Mouse (Mus musculus) midbrain, embryonic 14.5 days (tissue): ENCODE measurements around the gene Mmp24. TPM values are rescaled to one million over a fixed set of nuclear protein-coding genes. Genes with fewer than 3 reads are reported as not detected.

Experiments
- ATAC-seq: fragments of 200-750 bp; cut with Nextera tagmentation; 2 replicates; pipeline ENCODE4 v1.8.0; 2017; ENCODE audit warnings: moderate number of reproducible peaks, moderate library complexity; ENCODE audit not compliant: low FRiP score, low TSS enrichment
- DNase-seq: peaks from one replicate; pipeline ENCODE4 v3.0.0-alpha.2; 2015
- H3K27ac ChIP-seq: fragments of 300-500 bp; sonication (generic); replicated peaks from 2 replicates; pipeline ENCODE4 v1.5.1; 2014; ENCODE audit warnings: mild to moderate bottlenecking, low read depth, low read length, moderate library complexity
- H3K27me3 ChIP-seq: fragments of 300-500 bp; sonication (generic); 2 replicates; pipeline ENCODE4 v1.6.1; 2014; ENCODE audit warnings: low read length, control low read depth, mixed read lengths; ENCODE audit not compliant: control insufficient read depth, insufficient read depth
- H3K36me3 ChIP-seq: fragments of 300-500 bp; sonication (generic); 2 replicates; pipeline ENCODE4 v1.6.1; 2014; ENCODE audit warnings: low read length, control low read depth; ENCODE audit not compliant: control insufficient read depth, insufficient read depth
- H3K4me1 ChIP-seq: fragments of 300-500 bp; sonication (generic); 2 replicates; pipeline ENCODE4 v1.6.1; 2014; ENCODE audit warnings: mild to moderate bottlenecking, antibody characterized with exemption, low read length, control low read depth; ENCODE audit not compliant: control insufficient read depth, insufficient read depth
- H3K4me2 ChIP-seq: fragments of 300-500 bp; sonication (generic); 2 replicates; pipeline ENCODE4 v1.6.1; 2014; ENCODE audit warnings: mild to moderate bottlenecking, low read length, moderate library complexity
- H3K4me3 ChIP-seq: fragments of 300-500 bp; sonication (generic); replicated peaks from 2 replicates; pipeline ENCODE4 v1.5.1; 2014; ENCODE audit warnings: low read depth, low read length
- H3K9ac ChIP-seq: fragments of 300-500 bp; sonication (generic); replicated peaks from 2 replicates; pipeline ENCODE4 v1.6.1; 2014; ENCODE audit warnings: mild to moderate bottlenecking, low read length, moderate library complexity
- H3K9me3 ChIP-seq: fragments of 300-500 bp; sonication (generic); 2 replicates; pipeline ENCODE4 v1.6.1; 2016; ENCODE audit warnings: low read length, control low read depth, mixed read lengths; ENCODE audit not compliant: control insufficient read depth
- WGBS: fragments of 180-500 bp; shearing (Covaris S2); extraction: QIAGEN DNeasy Blood & Tissue Kit; methylation state at CpG from one replicate; pipeline ENCODE4 v1.1.7; 2014; 5-methylcytosine and 5-hydroxymethylcytosine counted together
- polyA plus RNA-seq: library from polyadenylated mRNA; unstranded; fragments of >200 nt; fragmentation: Nextera tagmentation; extraction: Ambion mirVana; gene quantifications from 2 replicates; pipeline ENCODE4 v1.2.1, GENCODE M21; 2014

The Mmp24 gene
- polyA plus RNA-seq, 1 experiment from 2014 or later: 17.7 TPM

DNA sequence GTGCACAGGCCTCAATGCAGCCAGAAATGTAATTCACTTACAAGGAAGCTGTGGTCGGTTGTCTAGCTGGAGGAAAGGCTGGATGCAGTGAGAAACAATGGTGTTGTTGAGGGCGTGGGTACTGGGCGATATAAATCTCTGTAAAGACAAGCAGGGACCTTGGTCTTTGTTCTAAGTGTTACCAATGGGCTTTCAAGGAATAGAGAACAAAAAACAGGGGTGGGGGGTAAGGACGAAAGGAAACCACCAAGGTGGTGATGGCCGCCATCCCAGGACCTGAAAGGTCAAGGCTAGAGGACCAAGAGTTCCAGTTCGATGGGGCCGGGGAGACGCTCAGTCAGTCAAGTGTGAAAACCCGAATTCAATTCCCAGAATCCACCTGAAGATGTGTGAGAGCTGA, 37.3 kb upstream of the Mmp24 start:
- Histone ChIP-seq H3K27me3 (no peaks in the 10 kb centered on the region), H3K4me3 (no peak overlapping the region), H3K9ac (no peak overlapping the region), H3K36me3 (no peaks in the 10 kb centered on the region), H3K4me1 (no peaks in the 10 kb centered on the region), H3K27ac (no peak overlapping the region), H3K4me2 (no peak overlapping the region), H3K9me3 (no peaks in the 10 kb centered on the region)
- no peak for DNase-seq
- 74% methylated on average over 9 of the region's 9 CpGs for WGBS
- no peak for ATAC-seq

DNA sequence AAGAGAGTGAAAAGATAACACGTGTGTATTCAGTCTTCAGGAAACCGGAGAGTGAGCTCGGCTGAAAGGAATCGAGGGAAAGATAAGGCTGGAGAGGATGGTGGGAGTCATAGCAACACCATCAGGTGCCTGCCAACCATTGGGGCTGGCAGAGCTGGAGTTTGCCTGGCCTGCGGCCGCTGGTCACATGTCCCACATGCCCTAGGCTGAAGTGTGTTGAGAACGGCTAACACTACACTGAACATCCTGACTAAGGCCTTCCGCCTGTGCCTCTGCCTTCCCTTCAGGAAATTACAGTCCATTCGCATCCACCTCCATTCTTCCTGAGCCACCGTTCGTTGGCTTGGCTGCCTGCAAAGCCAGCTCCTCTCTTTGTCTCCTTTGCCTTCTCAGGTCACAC, 32.9 kb upstream of the Mmp24 start:
- Histone ChIP-seq H3K27me3 (no peaks in the 10 kb centered on the region), H3K36me3 (no peaks in the 10 kb centered on the region), H3K4me1 (no peaks in the 10 kb centered on the region), H3K27ac (no peak overlapping the region), H3K9ac (no peak overlapping the region), H3K9me3 (no peaks in the 10 kb centered on the region), H3K4me3 (no peak overlapping the region), H3K4me2 (no peak overlapping the region)
- WGBS: 88% methylated on average over 11 of the region's 11 CpGs
- ATAC-seq: no peak
- no peak for DNase-seq

DNA sequence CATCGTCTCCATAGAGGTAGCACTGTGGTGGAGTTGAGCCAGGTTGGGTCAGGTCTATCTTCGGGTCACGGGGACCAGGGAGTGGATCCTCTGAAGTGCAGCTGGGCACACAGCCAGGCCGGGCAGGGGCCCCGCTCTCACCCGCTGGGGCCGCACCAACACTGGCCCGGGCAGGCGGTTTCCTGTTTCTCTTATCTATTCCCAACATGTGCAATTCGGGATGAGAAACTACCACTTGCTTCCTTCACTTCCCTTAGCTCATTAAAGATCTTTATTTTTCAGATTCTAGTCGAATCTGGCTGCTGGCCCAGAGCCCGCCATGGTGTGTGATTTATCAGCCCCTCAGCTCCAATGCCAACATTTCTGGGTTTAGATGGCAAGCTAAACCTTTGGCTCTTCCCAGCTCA, 32.2 kb upstream of the Mmp24 start:
- Histone ChIP-seq H3K27ac (no peak overlapping the region), H3K27me3 (no peaks in the 10 kb centered on the region), H3K9me3 (no peaks in the 10 kb centered on the region), H3K36me3 (no peaks in the 10 kb centered on the region), H3K9ac (no peak overlapping the region), H3K4me1 (no peaks in the 10 kb centered on the region), H3K4me2 (no peak overlapping the region), H3K4me3 (no peak overlapping the region)
- no peak for ATAC-seq
- no peak for DNase-seq
- 89% methylated on average over 12 of the region's 12 CpGs for WGBS

DNA sequence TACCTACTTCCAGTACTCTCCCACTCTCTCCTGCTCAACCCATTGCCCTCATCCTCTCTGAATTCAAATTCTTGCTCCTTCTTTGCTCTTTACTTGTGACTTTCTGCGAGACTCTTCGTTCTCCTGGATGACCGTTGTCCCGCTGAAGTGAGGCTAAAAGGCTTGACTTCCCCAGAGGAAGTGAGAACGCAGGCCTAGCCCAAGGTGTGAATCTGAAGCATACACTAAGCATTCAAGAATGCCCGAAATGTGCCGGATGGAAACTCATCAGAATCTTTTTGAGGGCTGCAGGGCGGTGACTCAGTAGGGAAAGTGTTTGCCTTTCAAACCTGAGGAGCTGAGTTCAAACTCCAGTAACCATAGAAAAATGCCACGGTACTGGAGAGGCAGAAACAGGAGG, 31.8 kb upstream of the Mmp24 start:
- ATAC-seq: no peak
- 93% methylated on average over 9 of the region's 9 CpGs for WGBS
- H3K4me1 ChIP-seq: no peaks in the 10 kb centered on the region
- no peak overlapping the region for H3K4me3 ChIP-seq
- no peaks in the 10 kb centered on the region for H3K9me3 ChIP-seq
- H3K9ac ChIP-seq: no peak overlapping the region
- DNase-seq: no peak
- no peaks in the 10 kb centered on the region for H3K36me3 ChIP-seq
- no peak overlapping the region for H3K27ac ChIP-seq
- no peak overlapping the region for H3K4me2 ChIP-seq
- no peaks in the 10 kb centered on the region for H3K27me3 ChIP-seq

DNA sequence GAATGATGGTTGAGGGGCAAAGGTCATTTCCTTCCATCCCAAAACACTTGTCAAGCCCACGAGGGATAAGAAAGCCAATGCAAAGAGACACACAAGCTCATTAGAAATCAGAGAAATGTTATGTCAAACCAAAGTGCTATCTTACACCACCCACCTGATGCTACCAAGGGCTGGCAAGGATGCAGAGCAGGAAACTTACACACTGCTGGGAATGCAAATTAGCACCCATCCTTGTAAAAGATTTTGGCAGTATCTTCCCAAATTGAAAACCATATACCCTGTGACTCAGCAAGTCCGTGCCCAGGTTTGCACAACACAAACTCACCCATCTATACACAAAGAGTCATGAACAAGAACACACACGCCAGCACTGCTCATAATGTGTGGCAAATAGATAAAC, 29.7 kb upstream of the Mmp24 start:
- Histone ChIP-seq H3K27ac (no peak overlapping the region), H3K9me3 (no peaks in the 10 kb centered on the region), H3K4me1 (no peaks in the 10 kb centered on the region), H3K36me3 (no peaks in the 10 kb centered on the region), H3K9ac (no peak overlapping the region), H3K4me2 (no peak overlapping the region), H3K4me3 (no peak overlapping the region), H3K27me3 (no peaks in the 10 kb centered on the region)
- DNase-seq (no peak), ATAC-seq (no peak)
- 72% methylated on average over 3 of the region's 3 CpGs for WGBS

DNA sequence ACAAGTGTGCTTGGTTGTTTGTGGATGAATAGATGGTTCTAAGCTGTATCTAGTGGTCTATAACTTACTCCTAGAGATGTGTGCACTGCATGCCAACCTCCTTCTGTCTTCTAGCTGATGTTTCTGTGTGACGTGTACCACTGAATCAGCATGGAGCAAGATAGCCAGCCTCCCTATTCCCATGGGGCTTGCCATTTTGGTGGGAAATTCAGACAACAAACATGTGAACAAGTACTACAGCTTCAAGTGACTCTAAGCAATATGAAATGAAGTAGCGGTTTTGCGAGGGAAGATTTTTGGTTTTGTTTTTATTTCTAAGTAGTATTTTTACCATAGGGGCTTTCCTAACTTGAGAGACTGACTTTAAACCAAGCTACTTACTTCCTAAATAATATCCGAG, 25.7 kb upstream of the Mmp24 start:
- Histone ChIP-seq H3K36me3 (no peaks in the 10 kb centered on the region), H3K9ac (no peak overlapping the region), H3K27me3 (0 out of 2 replicates have a peak, but pooled peaks cover 3% of the 10 kb centered on the region), H3K27ac (no peak overlapping the region), H3K4me3 (no peak overlapping the region), H3K9me3 (no peaks in the 10 kb centered on the region), H3K4me1 (no peaks in the 10 kb centered on the region), H3K4me2 (no peak overlapping the region)
- DNase-seq (no peak), ATAC-seq (no peak)
- WGBS: 89% methylated on average over 4 of the region's 4 CpGs

DNA sequence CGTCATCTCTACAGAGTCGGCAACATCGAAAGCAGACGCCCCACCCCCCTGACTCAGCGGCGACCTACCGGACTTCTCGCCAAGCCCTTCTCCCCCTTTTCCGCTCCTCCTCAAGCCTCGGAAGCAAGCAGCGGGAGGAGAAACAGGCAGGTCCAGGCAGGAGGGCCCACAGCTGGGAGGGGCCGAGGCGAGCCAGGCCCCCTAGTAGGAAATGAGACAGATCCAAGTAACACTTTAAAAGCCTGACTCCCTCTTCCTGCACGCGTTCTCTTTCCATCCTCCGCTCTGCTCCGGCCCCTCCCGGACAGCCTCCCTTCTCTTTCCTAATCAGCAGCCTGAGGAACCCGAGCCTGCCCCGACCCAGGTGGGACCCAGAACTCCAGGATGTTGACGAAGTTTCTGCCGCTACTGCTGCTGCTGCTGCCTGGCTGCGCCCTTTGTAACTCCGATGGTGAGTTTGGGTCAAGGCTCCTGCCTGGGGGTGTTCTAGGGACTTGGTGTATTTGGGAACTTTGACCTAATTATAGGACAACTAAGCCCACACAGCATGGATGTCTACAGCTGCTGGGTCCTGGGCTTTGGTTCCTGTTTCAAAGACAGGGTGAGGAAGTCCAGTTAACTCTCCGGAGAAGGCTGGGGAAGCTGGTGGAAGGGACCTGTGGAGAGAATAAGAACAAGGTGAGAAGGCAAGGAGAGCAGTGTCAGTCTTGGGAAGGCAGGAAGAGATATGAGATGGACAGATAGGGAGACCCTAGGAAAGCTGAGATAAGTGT, 23.9 kb upstream of the Mmp24 start, which contains the start of gene Procr:
Gene Procr (plus strand): TSS at position 104 of the 773 bp plus-strand sequence.
- H3K27me3 ChIP-seq: 0 out of 2 replicates have a peak, but pooled peaks cover 3% of the 10 kb centered on the region
- 0 out of 2 replicates have a peak within 1 kb of the TSS, but pooled peaks have one; percentile 11 for H3K4me3 ChIP-seq
- peak within 1 kb of the TSS; percentile 41 for H3K4me2 ChIP-seq
- H3K9me3 ChIP-seq: no peaks in the 10 kb centered on the region
- DNase-seq: peak; percentile 21
- no peaks in the 10 kb centered on the region for H3K36me3 ChIP-seq
- ATAC-seq: no peak
- peak within 1 kb of the TSS; percentile 17; the same call in 1 of the 2 replicates for H3K9ac ChIP-seq
- H3K4me1 ChIP-seq: no peaks in the 10 kb centered on the region
- H3K27ac ChIP-seq: no peak within 1 kb of the TSS
- 4% methylated on average over 25 of the region's 25 CpGs for WGBS

DNA sequence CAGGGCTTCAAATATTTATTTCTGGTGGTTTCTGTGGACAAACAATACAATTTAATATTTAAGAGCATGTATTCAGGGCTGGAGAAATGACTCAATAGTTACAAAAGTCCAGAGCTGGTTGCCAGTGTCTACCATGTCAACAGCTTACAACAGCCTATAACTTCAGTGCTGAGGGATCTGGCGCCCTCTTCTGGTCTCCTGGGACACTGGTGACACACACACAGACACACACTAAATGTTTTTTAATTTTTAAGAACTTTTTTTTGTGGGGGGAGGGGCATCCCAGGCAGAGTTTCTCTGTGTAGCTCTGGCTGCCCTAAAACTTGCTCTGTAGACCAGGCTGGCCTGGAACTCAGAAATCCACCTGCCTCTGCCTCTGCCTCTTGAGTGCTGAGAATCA, 19.4 kb upstream of the Mmp24 start:
- Histone ChIP-seq H3K27ac (no peak overlapping the region), H3K9me3 (no peaks in the 10 kb centered on the region), H3K4me2 (no peak overlapping the region), H3K4me3 (no peak overlapping the region), H3K4me1 (no peaks in the 10 kb centered on the region), H3K27me3 (0 out of 2 replicates have a peak, but pooled peaks cover 3% of the 10 kb centered on the region), H3K9ac (no peak overlapping the region), H3K36me3 (no peaks in the 10 kb centered on the region)
- 6% methylated on average over 1 of the region's 1 CpGs for WGBS
- ATAC-seq (no peak), DNase-seq (peak; percentile 39)
